Mouse (Mus musculus) heart, embryonic 11.5 days (tissue): ENCODE data around the gene Eml3. TPM values are rescaled to one million over a fixed set of nuclear protein-coding genes. Genes with fewer than 3 reads are reported as not detected.

Experiments
- ATAC-seq: fragments of 200-750 bp; cut with Nextera tagmentation; replicated peaks from 2 replicates; pipeline ENCODE4 v1.8.0; 2017; ENCODE audit warnings: moderate library complexity; ENCODE audit not compliant: insufficient number of reproducible peaks, low FRiP score, low TSS enrichment
- H3K27ac ChIP-seq: fragments of 300-500 bp; sonication (generic); 2 replicates; pipeline ENCODE4 v1.5.1; 2014; ENCODE audit warnings: mild to moderate bottlenecking, low read depth, low read length
- H3K27me3 ChIP-seq: fragments of 300-500 bp; sonication (generic); 2 replicates; pipeline ENCODE4 v1.6.1; 2014; ENCODE audit warnings: mild to moderate bottlenecking, low read length, mixed read lengths; ENCODE audit not compliant: control insufficient read depth, insufficient read depth
- H3K36me3 ChIP-seq: fragments of 300-500 bp; sonication (generic); 2 replicates; pipeline ENCODE4 v1.6.1; 2014; ENCODE audit warnings: mild to moderate bottlenecking, low read length, moderate library complexity, mixed read lengths; ENCODE audit not compliant: control insufficient read depth, insufficient read depth
- H3K4me1 ChIP-seq: fragments of 300-500 bp; sonication (generic); 2 replicates; pipeline ENCODE4 v1.6.1; 2014; ENCODE audit warnings: low read length; ENCODE audit not compliant: control insufficient read depth, insufficient read depth
- H3K4me2 ChIP-seq: fragments of 300-500 bp; sonication (generic); 2 replicates; pipeline ENCODE4 v1.6.1; 2014; ENCODE audit warnings: mild to moderate bottlenecking, moderate library complexity
- H3K4me3 ChIP-seq: fragments of 300-500 bp; sonication (generic); 2 replicates; pipeline ENCODE4 v1.5.1; 2014; ENCODE audit warnings: low read depth, low read length
- H3K9ac ChIP-seq: fragments of 300-500 bp; sonication (generic); 2 replicates; pipeline ENCODE4 v1.6.1; 2014; ENCODE audit warnings: mild to moderate bottlenecking, low read depth, low read length, moderate library complexity
- H3K9me3 ChIP-seq: fragments of 300-500 bp; sonication (generic); replicated peaks from 2 replicates; pipeline ENCODE4 v1.6.1; 2016; ENCODE audit warnings: low read length; ENCODE audit not compliant: control insufficient read depth
- WGBS: fragments of 180-500 bp; shearing (Covaris S2); extraction: QIAGEN DNeasy Blood & Tissue Kit; methylation state at CpG from one replicate; pipeline ENCODE4 v1.1.7; 2014; ENCODE audit not compliant: insufficient replicate concordance; 5-methylcytosine and 5-hydroxymethylcytosine counted together
- microRNA-seq: library from miRNA; unstranded; fragments of <30 nt; microRNA quantifications from one replicate; pipeline ENCODE4, GENCODE M21; 2016; ENCODE audit warnings: borderline number of aligned reads
- polyA plus RNA-seq: library from polyadenylated mRNA; unstranded; fragments of >200 nt; fragmentation: Nextera tagmentation; extraction: Ambion mirVana; gene quantifications from 2 replicates; pipeline ENCODE4 v1.2.1, GENCODE M21; 2014

Gene Eml3
- polyA plus RNA-seq, 1 experiment from 2014 or later: 8.1 TPM

DNA sequence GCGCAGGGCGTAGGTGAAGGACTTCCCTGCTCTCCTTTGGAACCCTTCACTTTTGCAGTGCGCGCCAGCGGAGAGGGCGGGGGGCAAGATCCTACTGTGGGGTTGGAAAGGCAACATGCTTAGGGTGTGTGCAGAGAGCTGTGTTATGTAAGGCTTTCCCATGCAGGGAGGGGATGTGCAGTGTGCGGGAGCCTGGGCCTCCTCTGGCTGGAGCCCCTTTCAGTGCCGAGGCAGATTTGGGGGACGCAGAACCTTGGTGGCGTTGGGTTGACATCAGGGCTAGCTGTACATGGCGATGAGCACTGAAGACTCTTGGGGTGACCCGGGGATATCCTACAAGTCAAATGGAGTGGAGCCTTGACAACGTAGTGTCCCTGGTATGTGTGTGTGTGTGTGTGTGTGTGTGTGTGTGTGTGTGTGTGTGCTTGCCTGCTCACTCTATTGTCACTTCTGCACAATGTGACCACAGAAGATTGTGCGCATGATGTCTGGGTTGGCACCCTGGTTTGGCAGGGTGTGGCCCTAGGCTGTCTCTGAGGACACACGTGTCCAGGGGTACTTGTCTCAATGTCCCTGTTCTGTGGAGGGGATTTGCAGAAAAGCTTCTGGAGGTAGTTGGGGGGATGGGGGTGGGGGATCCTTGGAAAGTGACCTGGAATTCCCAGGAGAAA is 61.2 kb downstream of the Eml3 start:
- peak overlapping the region; percentile 76 for H3K4me2 ChIP-seq
- peak overlapping the region; percentile 86 for H3K9ac ChIP-seq
- H3K27me3 ChIP-seq: no peaks in the 10 kb centered on the region
- peak overlapping the region; percentile 70 for H3K4me3 ChIP-seq
- WGBS: 10% methylated on average over 15 of the region's 15 CpGs
- H3K4me1 ChIP-seq: peaks cover 45% of the 10 kb centered on the region
- peak overlapping the region; percentile 90 for H3K27ac ChIP-seq
- peak; percentile 0; the same call in 1 of the 2 replicates for ATAC-seq
- no peaks in the 10 kb centered on the region for H3K9me3 ChIP-seq
- no peaks in the 10 kb centered on the region for H3K36me3 ChIP-seq

Small RNA genes within 50 kb of the gene (microRNA-seq; reads per million reads assigned to microRNA genes)
- gene Mir5136: 0.27 reads per million

Other genes starting within 250 kb of the Eml3 start
- gene Slc3a2, start 206.2 kb upstream of the Eml3 start, polyA plus RNA-seq: 82.6 and 87.8 TPM in 2 replicates
- 56.4 and 58.8 TPM in 2 replicates for gene Wdr74, start 193.7 kb upstream of the Eml3 start, polyA plus RNA-seq
- 0.99 and 2.2 TPM in 2 replicates for gene 1700092M07Rik, start 188.8 kb upstream of the Eml3 start, polyA plus RNA-seq
- 82.2 and 85.1 TPM in 2 replicates for gene Stx5a, start 188.1 kb upstream of the Eml3 start, polyA plus RNA-seq
- gene Nxf1, start 172.5 kb upstream of the Eml3 start, polyA plus RNA-seq: 126 and 138 TPM in 2 replicates
- gene Tmem223, start 158.6 kb upstream of the Eml3 start, polyA plus RNA-seq: 146 and 150 TPM in 2 replicates
- 63.9 and 69.9 TPM in 2 replicates for gene Tmem179b, start 155.1 kb upstream of the Eml3 start, polyA plus RNA-seq
- gene Taf6l, start 143.1 kb upstream of the Eml3 start, polyA plus RNA-seq: 12.8 and 14.3 TPM in 2 replicates
- gene Polr2g, start 131.0 kb upstream of the Eml3 start, polyA plus RNA-seq: 138 and 155 TPM in 2 replicates
- 3.9 and 5.2 TPM in 2 replicates for gene Zbtb3, start 127.0 kb upstream of the Eml3 start, polyA plus RNA-seq
- gene Ttc9c, start 110.2 kb upstream of the Eml3 start, polyA plus RNA-seq: 32.3 and 34.0 TPM in 2 replicates
- gene Hnrnpul2, start 109.5 kb upstream of the Eml3 start, polyA plus RNA-seq: 4.6 and 6.1 TPM in 2 replicates
- gene AC129217.1, start 99.8 kb upstream of the Eml3 start, polyA plus RNA-seq: not detected in 2 replicates
- gene Bscl2, start 92.1 kb upstream of the Eml3 start, polyA plus RNA-seq: 37.9 and 41.7 TPM in 2 replicates
- gene Gng3, start 90.4 kb upstream of the Eml3 start, polyA plus RNA-seq: 3.5 and 4.2 TPM in 2 replicates
- gene Lrrn4cl, start 78.8 kb upstream of the Eml3 start, polyA plus RNA-seq: 0.33 and 0.44 TPM in 2 replicates
- gene Ubxn1, start 58.1 kb upstream of the Eml3 start, polyA plus RNA-seq: 141 and 143 TPM in 2 replicates
- gene Uqcc3, start 48.6 kb upstream of the Eml3 start, polyA plus RNA-seq: 53.5 and 59.0 TPM in 2 replicates
- 60.1 and 72.4 TPM in 2 replicates for gene Lbhd1, start 45.8 kb upstream of the Eml3 start, polyA plus RNA-seq
- gene Gm49403, start 45.6 kb upstream of the Eml3 start, polyA plus RNA-seq: not detected in 2 replicates
- gene 1810009A15Rik, start 40.7 kb upstream of the Eml3 start, polyA plus RNA-seq: 77.5 and 86.8 TPM in 2 replicates
- not detected in 2 replicates for gene Gm49416, start 40.6 kb upstream of the Eml3 start, polyA plus RNA-seq
- 19.2 and 24.6 TPM in 2 replicates for gene Ints5, start 36.5 kb upstream of the Eml3 start, polyA plus RNA-seq
- 66.6 and 81.4 TPM in 2 replicates for gene Ganab, start 31.5 kb upstream of the Eml3 start, polyA plus RNA-seq
- gene B3gat3, start 9.2 kb upstream of the Eml3 start, polyA plus RNA-seq: 33.2 and 35.9 TPM in 2 replicates
- gene Rom1, start 196 bp upstream of the Eml3 start, polyA plus RNA-seq: 1.2 and 1.7 TPM in 2 replicates
- 30.0 and 39.9 TPM in 2 replicates for gene Mta2, start 12.3 kb downstream of the Eml3 start, polyA plus RNA-seq
- 17.1 and 19.8 TPM in 2 replicates for gene Tut1, start 24.3 kb downstream of the Eml3 start, polyA plus RNA-seq
- gene Eef1g, start 37.5 kb downstream of the Eml3 start, polyA plus RNA-seq: 344 TPM in 2 replicates
- 15.1 and 17.4 TPM in 2 replicates for gene Ahnak, start 59.7 kb downstream of the Eml3 start, polyA plus RNA-seq
- gene Scgb1a1, start 158.4 kb downstream of the Eml3 start, polyA plus RNA-seq: not detected in 2 replicates
- gene Asrgl1, start 206.1 kb downstream of the Eml3 start, polyA plus RNA-seq: 8.4 and 12.2 TPM in 2 replicates